Mouse (Mus musculus): Measurements from ENCODE around the gene Fbxl8.

DNA sequence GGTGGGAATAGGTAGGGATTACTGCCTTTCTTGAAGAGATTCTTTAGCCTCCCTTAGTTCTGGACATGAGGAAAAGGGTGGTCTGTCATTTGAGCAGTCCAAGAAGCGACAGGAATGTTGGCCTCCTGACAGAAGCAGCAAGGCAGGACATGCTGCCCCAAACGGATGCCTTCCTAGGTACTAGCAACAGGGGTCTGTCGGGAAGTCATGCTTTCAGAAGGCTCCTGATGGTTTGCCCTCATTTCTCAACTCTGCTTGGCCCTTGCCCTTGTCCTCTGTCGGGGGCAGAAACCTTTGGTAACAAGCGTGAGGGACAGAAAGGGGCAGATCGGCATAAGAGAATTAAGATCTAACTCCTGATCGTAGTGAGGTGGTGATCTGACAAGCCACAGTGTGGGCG is 45.7 kb downstream of the Fbxl8 start:
- TF ChIP-seq CTCF (IDR thresholded peaks at IDR 0.05; ENCODE audit: control insufficient read depth, insufficient read depth, insufficient replicate concordance, low read depth, low read length) (no peak), POLR2A (IDR thresholded peaks at IDR 0.05; ENCODE audit: control insufficient read depth, low read depth, low read length) (no peak)

Measured in testis, adult 2 months (tissue).